Mouse (Mus musculus) myocyte (in vitro differentiated cells): ENCODE data around the gene Ugt1a7c. TPM values are rescaled to one million over a fixed set of nuclear protein-coding genes. Genes with fewer than 3 reads are reported as not detected.
"Not testable (repeated sequence)": the region's sequence is repeated elsewhere in the genome, so short reads cannot be mapped to it uniquely, and the experiment has no call there.

Source experiments
- H3K27me3 ChIP-seq: one replicate; pipeline ENCODE4 v1.6.1; 2011; ENCODE audit not compliant: control insufficient read depth, insufficient read depth, insufficient read length
- H3K36me3 ChIP-seq: one replicate; pipeline ENCODE4 v1.6.1; 2011; ENCODE audit not compliant: control insufficient read depth, insufficient read depth
- H3K4me2 ChIP-seq: one replicate; pipeline ENCODE4 v1.6.1; 2011; ENCODE audit warnings: low read depth, control low read depth
- H3K4me3 ChIP-seq: one replicate; pipeline ENCODE4 v1.5.1; 2011; ENCODE audit warnings: mild to moderate bottlenecking, control low read depth, moderate library complexity
- H3K79me2 ChIP-seq: one replicate; pipeline ENCODE4 v1.6.1; 2011; ENCODE audit not compliant: control insufficient read depth, insufficient read depth
- H3ac ChIP-seq: one replicate; pipeline ENCODE4 v1.6.1; 2011; ENCODE audit not compliant: control insufficient read depth, insufficient read length
- CEBPB ChIP-seq: IDR thresholded peaks from 2 replicates; pipeline ENCODE4 v1.6.1; 2011; ENCODE audit warnings: mild to moderate bottlenecking, moderate library complexity; ENCODE audit not compliant: poor library complexity, insufficient read depth, severe bottlenecking
- E2F4 ChIP-seq: IDR thresholded peaks from one replicate; pipeline ENCODE4 v1.6.1; 2011; ENCODE audit warnings: mild to moderate bottlenecking, control low read depth, moderate library complexity; ENCODE audit not compliant: insufficient read depth
- MAX ChIP-seq: IDR thresholded peaks from one replicate; pipeline ENCODE4 v1.6.1; 2011; ENCODE audit warnings: low read depth, mild to moderate bottlenecking, control low read depth
- MYOD1 ChIP-seq, 3 experiments: IDR thresholded peaks; one replicate each; pipeline ENCODE4 v1.6.1; 2011; ENCODE audit warnings: control low read depth in 2 of 3, low read depth in 2 of 3, mild to moderate bottlenecking in 2 of 3, moderate library complexity in 1 of 3; ENCODE audit not compliant: insufficient read length in 2 of 3, control insufficient read depth in 1 of 3
- MYOG ChIP-seq, 3 experiments: IDR thresholded peaks; one replicate each; pipeline ENCODE4 v1.6.1; 2011; ENCODE audit warnings: control low read depth in 2 of 3, low read depth in 2 of 3, mild to moderate bottlenecking in 2 of 3; ENCODE audit not compliant: insufficient read length in 2 of 3, control insufficient read depth in 1 of 3, insufficient read depth in 1 of 3
- POLR2A ChIP-seq: IDR thresholded peaks from one replicate; pipeline ENCODE4 v1.6.1; 2011; ENCODE audit warnings: low read depth, mild to moderate bottlenecking, control low read depth, moderate library complexity; ENCODE audit not compliant: insufficient read length
- POLR2AphosphoS2 ChIP-seq: IDR thresholded peaks from one replicate; pipeline ENCODE4 v1.6.1; 2011; ENCODE audit warnings: low read depth, control low read depth; ENCODE audit not compliant: insufficient read length
- REST ChIP-seq: IDR thresholded peaks from one replicate; pipeline ENCODE4 v1.6.1; 2011; ENCODE audit warnings: mild to moderate bottlenecking, control low read depth, moderate library complexity; ENCODE audit not compliant: insufficient read depth, insufficient read length
- SRF ChIP-seq: IDR thresholded peaks from one replicate; pipeline ENCODE4 v1.6.1; 2011; ENCODE audit warnings: low read depth; ENCODE audit not compliant: control insufficient read depth, insufficient read length
- TCF12 ChIP-seq: IDR thresholded peaks from one replicate; pipeline ENCODE4 v1.6.1; 2011; ENCODE audit warnings: mild to moderate bottlenecking, control low read depth; ENCODE audit not compliant: poor library complexity, insufficient read depth, severe bottlenecking
- TCF3 ChIP-seq: IDR thresholded peaks from one replicate; pipeline ENCODE4 v1.6.1; 2011; ENCODE audit warnings: low read depth, control low read depth; ENCODE audit not compliant: insufficient read length
- USF1 ChIP-seq: IDR thresholded peaks from one replicate; pipeline ENCODE4 v1.6.1; 2011; ENCODE audit warnings: low read depth, mild to moderate bottlenecking, control low read depth, moderate library complexity
- polyA plus RNA-seq: library from polyadenylated mRNA; unstranded; fragments of >200 nt; fragmentation: generic; extraction: Trizol; gene quantifications from one replicate; pipeline ENCODE4 v1.2.1, GENCODE M21; 2012; ENCODE audit warnings: missing spikeins

Gene Ugt1a7c
- polyA plus RNA-seq, 1 experiment, result 0.18 TPM

DNA sequence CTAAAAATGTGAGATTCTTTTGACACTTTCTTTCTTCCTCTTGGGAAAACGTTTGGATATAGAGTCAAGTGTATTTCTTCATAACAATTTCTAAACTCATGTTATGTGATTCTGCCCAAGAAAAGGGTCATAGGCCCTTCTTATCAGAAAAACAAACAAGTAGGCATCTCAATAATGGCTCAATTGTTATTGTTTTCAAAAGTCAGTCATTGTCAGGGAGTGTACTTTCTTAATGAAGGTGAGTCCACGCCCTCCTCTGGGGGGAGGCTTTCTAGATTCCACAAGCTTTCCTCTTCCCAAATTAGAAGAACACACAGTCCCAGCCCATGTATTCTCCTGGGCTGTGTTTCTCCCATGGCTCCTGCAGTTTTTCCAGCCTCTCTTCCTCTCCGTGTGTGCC is 7.3 kb upstream of the Ugt1a7c start, which contains the start of gene Ugt1a8:
Ugt1a8 (plus strand) TSS at position 301 of the 400 bp plus-strand sequence.
- Histone ChIP-seq H3K27me3 (no peaks in the 10 kb centered on the region), H3K36me3 (no peaks in the 10 kb centered on the region), H3K4me2 (no peak within 1 kb of the TSS), H3K79me2 (no peaks in the 10 kb centered on the region), H3ac (no peak within 1 kb of the TSS), H3K4me3 (no peak within 1 kb of the TSS)
- TF ChIP-seq MAX (no peak), MYOG (IDR thresholded peaks at IDR 0.05; ENCODE audit: control insufficient read depth in 1 of 3, insufficient read depth in 1 of 3, insufficient read length in 2 of 3, low read depth in 2 of 3) (no peak), POLR2AphosphoS2 (no peak), MYOD1 (IDR thresholded peaks at IDR 0.05; ENCODE audit: control insufficient read depth in 1 of 3, insufficient read length in 2 of 3, low read depth in 2 of 3) (no peak), POLR2A (no peak), USF1 (no peak)

DNA sequence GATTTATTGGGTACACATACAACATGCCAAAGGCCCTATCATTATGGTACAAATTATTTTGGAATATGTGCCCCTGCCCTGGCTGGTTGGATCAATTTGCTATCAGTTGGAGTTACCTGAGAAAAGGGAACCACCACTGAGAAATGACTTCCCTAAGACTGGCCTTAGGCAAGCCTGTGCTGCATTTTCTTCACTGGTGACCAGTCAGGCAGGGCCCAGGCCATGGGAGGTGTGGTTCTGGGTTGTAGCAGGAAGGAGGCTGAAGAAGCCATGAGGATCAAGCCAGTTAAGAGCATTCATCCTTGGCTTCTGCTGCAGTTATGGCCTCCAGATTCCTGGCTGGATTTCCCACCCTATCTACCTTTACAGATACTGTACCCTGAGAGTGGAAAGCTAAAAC is 2.5 kb upstream of the Ugt1a7c start:
- TF ChIP-seq POLR2AphosphoS2, result no peak
- TF ChIP-seq TCF3, result no peak
- TF ChIP-seq SRF, result no peak
- no peak for TF ChIP-seq MAX
- no peak for TF ChIP-seq TCF12
- TF ChIP-seq E2F4, result no peak
- no peak for TF ChIP-seq MYOG (IDR thresholded peaks at IDR 0.05; ENCODE audit: control insufficient read depth in 1 of 3, insufficient read depth in 1 of 3, insufficient read length in 2 of 3, low read depth in 2 of 3)
- no peak for TF ChIP-seq MYOD1 (IDR thresholded peaks at IDR 0.05; ENCODE audit: control insufficient read depth in 1 of 3, insufficient read length in 2 of 3, low read depth in 2 of 3)
- no peak for TF ChIP-seq CEBPB
- TF ChIP-seq POLR2A, result no peak
- TF ChIP-seq REST, result no peak
- TF ChIP-seq USF1, result no peak
- H3K27me3 ChIP-seq, result no peaks in the 10 kb centered on the region
- no peaks in the 10 kb centered on the region for H3K79me2 ChIP-seq
- H3K36me3 ChIP-seq, result no peaks in the 10 kb centered on the region
- H3K4me3 ChIP-seq, result no peak overlapping the region
- H3ac ChIP-seq, result no peak overlapping the region
- H3K4me2 ChIP-seq, result no peak overlapping the region

DNA sequence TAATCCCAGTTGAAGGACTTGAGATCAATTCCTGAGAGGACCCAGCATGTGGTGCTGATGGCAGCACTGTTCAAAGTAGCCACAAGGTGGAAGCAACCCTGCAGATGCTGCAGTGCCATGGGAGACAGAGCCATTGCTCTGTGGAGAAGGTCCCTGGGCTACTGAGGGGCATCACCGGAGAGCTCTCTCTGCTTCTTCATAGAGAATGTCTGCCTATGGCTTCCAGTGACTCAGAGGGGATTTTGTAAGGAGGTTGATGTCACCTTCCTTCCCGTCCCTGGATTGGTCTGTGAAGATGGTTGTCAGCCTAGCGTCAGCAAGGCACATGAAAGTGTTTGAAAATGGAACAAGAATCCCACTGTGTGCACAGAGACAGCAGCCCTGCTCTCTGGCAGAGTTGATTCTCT is 589 bp upstream of the Ugt1a7c start:
- H3K27me3 ChIP-seq, H3K4me2 ChIP-seq, H3ac ChIP-seq, H3K36me3 ChIP-seq, H3K79me2 ChIP-seq, H3K4me3 ChIP-seq: not testable (repeated sequence)

DNA sequence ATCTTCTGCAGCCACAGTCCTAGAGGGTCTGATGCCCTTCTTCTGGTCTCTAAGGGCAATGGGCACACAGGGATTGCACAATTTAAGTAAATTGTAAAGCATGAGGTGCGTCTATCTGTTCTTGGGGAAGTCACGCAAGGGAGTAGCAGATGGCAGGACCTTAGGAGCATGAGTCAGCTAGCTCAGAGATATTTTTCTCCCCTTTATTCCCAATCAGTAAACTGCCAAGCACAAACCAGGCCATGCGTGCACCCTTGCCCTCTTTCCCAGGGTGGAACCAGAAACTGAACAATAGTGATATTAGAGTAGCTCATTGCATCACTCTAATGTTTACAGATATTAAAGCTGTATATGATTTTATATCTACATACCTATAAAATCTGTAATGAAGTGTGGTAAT is 3.7 kb downstream of the Ugt1a7c start:
- H3K27me3 ChIP-seq, H3ac ChIP-seq, H3K4me2 ChIP-seq, H3K4me3 ChIP-seq, H3K36me3 ChIP-seq, H3K79me2 ChIP-seq: not testable (repeated sequence)

DNA sequence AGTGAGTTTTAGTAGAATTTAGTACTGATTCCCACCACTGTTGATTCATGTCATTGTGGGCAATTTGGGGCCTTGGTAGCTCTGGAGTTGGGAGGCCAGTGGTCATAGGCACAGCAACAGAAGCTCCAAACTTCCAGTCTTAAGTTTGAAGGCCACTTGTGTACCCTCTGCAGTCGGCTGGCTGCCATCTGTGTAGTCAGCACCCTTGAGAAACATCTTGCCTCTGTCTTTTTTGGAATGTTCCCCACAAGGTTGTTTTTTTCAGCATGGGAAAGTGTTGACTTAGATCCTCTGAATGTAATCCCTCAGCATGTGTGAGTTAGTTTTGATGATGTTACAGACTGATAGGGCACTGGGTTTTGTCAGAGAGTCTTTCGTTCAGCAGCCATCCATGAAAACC is 4.8 kb downstream of the Ugt1a7c start:
- not testable (repeated sequence) for H3K4me2 ChIP-seq, H3K36me3 ChIP-seq, H3K4me3 ChIP-seq, H3K27me3 ChIP-seq, H3K79me2 ChIP-seq, H3ac ChIP-seq

DNA sequence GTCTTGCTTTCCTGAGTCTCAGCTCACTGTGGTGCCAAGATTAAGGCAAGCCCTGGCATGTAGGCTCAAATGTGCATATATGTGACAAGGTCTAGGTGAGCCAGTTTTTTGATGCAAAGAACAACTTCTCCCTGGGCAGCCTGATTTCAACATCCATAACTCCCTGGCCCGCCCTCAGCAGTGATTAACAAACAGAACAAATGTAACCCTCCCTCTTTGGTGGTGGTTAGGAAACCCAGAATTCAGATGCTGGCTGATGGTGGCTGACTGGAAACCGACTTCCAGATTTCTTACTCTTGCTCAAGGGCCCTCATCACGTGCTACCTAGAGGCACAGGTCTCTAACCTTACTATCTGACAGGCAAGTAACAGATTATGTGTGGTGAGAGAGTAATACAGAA is 8.2 kb downstream of the Ugt1a7c start, which contains the start of gene Ugt1a6b:
Ugt1a6b (plus strand) TSS at position 234 of the 400 bp plus-strand sequence.
- not testable (repeated sequence) for H3K4me2 ChIP-seq, H3K36me3 ChIP-seq, H3K4me3 ChIP-seq, H3K79me2 ChIP-seq, H3ac ChIP-seq, H3K27me3 ChIP-seq

DNA sequence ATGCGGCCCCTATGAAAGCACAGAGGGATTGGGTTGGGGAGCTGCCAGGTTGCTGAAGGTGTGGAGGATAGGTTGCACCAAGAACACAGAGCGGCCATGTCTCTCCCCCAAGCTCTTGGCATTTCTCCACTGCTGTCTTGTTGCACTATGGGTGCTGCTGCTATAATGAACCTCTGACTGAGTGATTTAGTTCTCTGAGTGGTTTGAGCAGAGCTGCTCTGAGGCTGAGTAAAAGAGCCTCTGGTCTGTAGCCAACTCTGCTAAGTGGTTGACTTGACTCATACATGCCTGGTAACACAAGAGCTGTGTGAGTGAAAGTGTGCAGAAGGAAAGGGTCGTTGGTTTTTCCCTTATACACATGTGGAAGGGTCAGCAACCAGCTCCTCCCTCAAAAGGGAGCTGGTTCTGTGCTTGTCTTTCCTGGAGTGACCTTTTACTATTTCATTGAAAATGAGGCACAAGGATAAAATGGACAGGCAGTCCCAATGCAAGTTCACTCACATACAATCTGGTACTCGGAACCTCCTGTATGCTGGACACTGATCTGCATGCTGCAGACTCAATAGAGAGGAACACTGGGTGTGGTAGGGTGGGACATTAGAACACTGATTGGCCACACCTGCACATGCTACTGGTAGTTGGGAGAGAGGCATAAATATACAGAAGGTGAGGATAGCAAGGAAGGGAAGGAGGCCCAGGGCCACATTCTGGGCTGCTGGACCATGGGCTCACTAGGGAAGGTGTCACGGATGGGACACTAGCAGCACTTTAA is 9.0 kb downstream of the Ugt1a7c start:
- not testable (repeated sequence) for H3K4me3 ChIP-seq, H3ac ChIP-seq, H3K4me2 ChIP-seq, H3K79me2 ChIP-seq, H3K36me3 ChIP-seq, H3K27me3 ChIP-seq
